Mouse (Mus musculus) forebrain, embryonic 11.5 days (tissue): Measurements from ENCODE around the gene Pigq. TPM values are rescaled to one million over a fixed set of nuclear protein-coding genes. Genes with fewer than 3 reads are reported as not detected.

Source experiments
- ATAC-seq: fragments of 200-750 bp; cut with Nextera tagmentation; replicated peaks from 2 replicates; pipeline ENCODE4 v1.8.0; 2017; ENCODE audit warnings: moderate TSS enrichment; ENCODE audit not compliant: low FRiP score
- DNase-seq: peaks from one replicate; pipeline ENCODE4 v3.0.0-alpha.2; 2017; ENCODE audit warnings: low spot score
- H3K27ac ChIP-seq: fragments of 300-500 bp; sonication (generic); 2 replicates; pipeline ENCODE4 v1.5.1; 2014; ENCODE audit warnings: low read depth, low read length
- H3K27me3 ChIP-seq: fragments of 300-500 bp; sonication (generic); 2 replicates; pipeline ENCODE4 v1.6.1; 2014; ENCODE audit warnings: mild to moderate bottlenecking, low read length, mixed read lengths; ENCODE audit not compliant: control insufficient read depth, insufficient read depth
- H3K36me3 ChIP-seq: fragments of 300-500 bp; sonication (generic); 2 replicates; pipeline ENCODE4 v1.6.1; 2014; ENCODE audit warnings: mild to moderate bottlenecking, low read length, moderate library complexity, mixed read lengths; ENCODE audit not compliant: control insufficient read depth, insufficient read depth
- H3K4me1 ChIP-seq: fragments of 300-500 bp; sonication (generic); replicated peaks from 2 replicates; pipeline ENCODE4 v1.6.1; 2014; ENCODE audit warnings: low read length, mixed read lengths; ENCODE audit not compliant: control insufficient read depth, insufficient read depth
- H3K4me2 ChIP-seq: fragments of 300-500 bp; sonication (generic); 2 replicates; pipeline ENCODE4 v1.6.1; 2014; ENCODE audit warnings: low read depth, mild to moderate bottlenecking, low read length, moderate library complexity, mixed read lengths; ENCODE audit not compliant: severe bottlenecking
- H3K4me3 ChIP-seq: fragments of 300-500 bp; sonication (generic); 2 replicates; pipeline ENCODE4 v1.5.1; 2014; ENCODE audit warnings: low read depth, low read length
- H3K9ac ChIP-seq: fragments of 300-500 bp; sonication (generic); 2 replicates; pipeline ENCODE4 v1.6.1; 2014; ENCODE audit warnings: low read length
- H3K9me3 ChIP-seq: fragments of 300-500 bp; sonication (generic); 2 replicates; pipeline ENCODE4 v1.6.1; 2016; ENCODE audit warnings: low read length, mixed read lengths; ENCODE audit not compliant: control insufficient read depth
- WGBS: fragments of 180-500 bp; shearing (Covaris S2); extraction: QIAGEN DNeasy Blood & Tissue Kit; methylation state at CpG from one replicate; pipeline ENCODE4 v1.1.7; 2014; 5-methylcytosine and 5-hydroxymethylcytosine counted together
- polyA plus RNA-seq: library from polyadenylated mRNA; unstranded; fragments of >200 nt; fragmentation: Nextera tagmentation; extraction: Ambion mirVana; gene quantifications from 2 replicates; pipeline ENCODE4 v1.2.1, GENCODE M21; 2014

The Pigq gene
- polyA plus RNA-seq, 1 experiment from 2014 or later: 65.2 TPM

DNA sequence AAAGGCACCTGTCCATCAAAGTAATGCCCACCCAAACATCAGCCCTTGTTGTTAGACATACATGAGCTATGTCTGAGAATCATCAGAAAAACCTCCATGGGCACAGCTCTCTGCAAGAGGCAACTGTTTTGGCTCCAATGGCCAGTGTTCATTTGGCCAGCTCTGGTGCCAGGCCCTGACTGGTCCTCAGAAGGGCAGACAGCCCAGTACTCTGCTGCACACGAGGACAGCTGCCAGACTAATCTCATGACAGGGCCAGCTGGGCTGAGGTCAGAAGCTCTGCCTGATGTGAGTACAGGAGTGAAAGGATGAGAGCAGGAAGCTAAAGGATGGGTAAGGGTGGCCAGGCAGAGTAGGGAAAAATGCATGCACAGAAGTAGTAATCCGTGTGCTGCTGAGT, 19.4 kb downstream of the Pigq start:
- 78% methylated on average over 2 of the region's 2 CpGs for WGBS

DNA sequence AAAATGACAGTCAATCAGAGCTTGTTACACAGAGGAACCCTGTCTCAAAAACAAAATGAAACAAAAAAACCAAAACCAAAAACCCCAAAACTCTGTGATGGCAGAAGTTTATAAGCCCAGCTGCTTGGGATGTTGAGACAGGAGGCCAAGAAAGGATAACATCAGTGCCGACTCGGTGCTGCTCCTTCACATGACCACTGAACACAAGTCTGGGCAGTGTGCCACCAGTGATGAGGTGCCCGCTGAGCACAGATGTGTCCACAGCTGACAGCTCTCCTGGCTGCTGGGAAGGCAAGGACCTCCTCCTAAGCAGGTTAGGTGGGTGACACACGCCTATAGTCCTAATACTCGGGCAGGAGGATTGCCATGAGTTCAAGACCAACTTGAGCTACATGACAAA, 22.6 kb downstream of the Pigq start:
- 85% methylated on average over 5 of the region's 5 CpGs for WGBS
- Histone ChIP-seq H3K9me3 (no peaks in the 10 kb centered on the region), H3K36me3 (no peaks in the 10 kb centered on the region), H3K4me2 (no peak overlapping the region), H3K27ac (no peak overlapping the region), H3K4me3 (no peak overlapping the region), H3K27me3 (no peaks in the 10 kb centered on the region), H3K9ac (no peak overlapping the region), H3K4me1 (peaks cover 5% of the 10 kb centered on the region)
- no peak for DNase-seq
- no peak for ATAC-seq

More for the DNA sequence above, 19.4 kb downstream of the Pigq start:
- H3K9me3 ChIP-seq: no peaks in the 10 kb centered on the region
- no peak overlapping the region for H3K4me2 ChIP-seq
- ATAC-seq: no peak
- peaks cover 2% of the 10 kb centered on the region; the same call in 1 of the 2 replicates for H3K36me3 ChIP-seq
- H3K4me1 ChIP-seq: no peaks in the 10 kb centered on the region; the same call in 1 of the 2 replicates
- no peak for DNase-seq
- no peak overlapping the region for H3K9ac ChIP-seq
- H3K27ac ChIP-seq: no peak overlapping the region
- H3K27me3 ChIP-seq: no peaks in the 10 kb centered on the region
- no peak overlapping the region for H3K4me3 ChIP-seq

DNA sequence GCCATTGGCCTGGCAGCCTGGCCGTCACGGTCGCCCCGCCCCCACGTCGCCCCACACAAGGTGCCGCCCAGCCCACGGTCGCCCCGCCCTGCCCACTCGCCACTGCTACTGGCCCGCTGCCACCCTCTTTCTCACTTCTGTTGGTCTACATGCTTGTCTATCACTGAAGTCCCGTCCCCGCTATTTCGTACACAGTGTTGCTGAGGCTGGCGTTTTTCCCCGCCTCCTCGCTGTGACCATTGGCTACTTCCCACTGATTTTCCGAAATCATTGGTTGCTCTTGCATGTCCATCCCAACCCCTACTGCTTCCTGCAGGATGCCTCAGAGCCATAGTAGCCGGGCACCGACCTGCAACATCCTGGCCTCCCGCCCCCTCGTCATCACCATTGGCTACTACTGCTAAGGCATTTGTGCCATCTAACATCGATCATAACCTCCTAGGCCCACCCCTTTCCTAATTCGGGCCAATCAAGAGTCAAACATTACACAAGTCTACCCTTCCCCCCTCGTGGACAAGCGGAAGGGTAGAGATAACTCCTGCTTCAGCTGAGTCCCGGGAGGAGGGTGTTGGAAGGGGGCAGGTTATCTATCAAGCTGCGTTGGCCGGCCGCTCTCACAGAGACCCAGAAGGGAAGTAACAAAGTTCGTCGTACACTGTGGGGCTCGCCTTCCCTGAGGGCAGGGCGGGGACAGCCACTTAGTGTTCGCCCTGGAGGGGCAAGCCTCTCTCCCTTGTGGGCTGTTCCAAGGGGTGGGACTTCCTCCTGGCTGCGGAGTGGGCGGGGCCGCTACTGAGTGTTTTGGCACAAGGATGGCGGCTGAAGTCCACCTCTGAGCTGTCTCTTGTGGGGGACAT, 24.7 kb downstream of the Pigq start:
- under 1% methylated on average over 37 of the region's 40 CpGs for WGBS
- ATAC-seq: peak; percentile 98
- Histone ChIP-seq H3K4me3 (peak overlapping the region; percentile 96), H3K4me2 (peak overlapping the region; percentile 85), H3K36me3 (no peaks in the 10 kb centered on the region), H3K9ac (peak overlapping the region; percentile 68), H3K27me3 (no peaks in the 10 kb centered on the region), H3K4me1 (peaks cover 5% of the 10 kb centered on the region), H3K27ac (peak overlapping the region; percentile 86), H3K9me3 (no peaks in the 10 kb centered on the region)
- DNase-seq: peak; percentile 100

DNA sequence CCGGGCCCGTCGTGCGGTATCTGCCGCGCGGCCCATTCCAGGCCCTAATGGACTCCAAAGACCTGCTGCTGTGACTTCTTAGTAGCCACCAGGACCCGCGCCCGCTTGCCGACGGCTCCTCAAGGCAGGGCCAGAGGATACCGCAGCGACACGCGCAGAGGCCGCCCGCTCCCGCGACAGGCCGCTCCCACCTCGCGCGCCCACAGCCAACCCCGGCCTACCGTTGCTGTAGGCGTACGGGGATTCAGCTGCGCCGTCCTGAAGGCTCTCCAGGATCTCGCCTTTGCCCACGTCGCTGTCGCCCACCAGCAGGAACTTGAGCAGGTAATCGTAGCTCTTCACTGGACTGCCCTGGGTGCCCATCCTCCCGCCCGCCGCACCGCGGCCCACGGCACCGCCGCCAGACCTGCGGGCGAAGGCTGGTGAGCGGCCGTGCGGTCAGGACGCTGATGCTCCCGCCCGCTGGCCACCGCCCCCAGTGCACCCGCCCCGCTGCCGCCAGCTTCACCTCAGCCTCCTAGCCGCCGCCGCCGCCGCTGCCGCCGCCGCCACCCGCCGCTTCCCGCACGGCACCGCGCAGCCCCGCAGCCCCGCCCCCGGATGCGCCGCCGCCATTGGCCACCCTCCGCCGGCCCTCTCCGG, 25.5 kb downstream of the Pigq start, which contains the start of gene Rab40c:
Rab40c (minus strand) TSS at position 584 of the 642 bp plus-strand sequence.
- Histone ChIP-seq H3K27me3 (no peaks in the 10 kb centered on the region), H3K9ac (peak within 1 kb of the TSS; percentile 88), H3K4me1 (peaks cover 5% of the 10 kb centered on the region), H3K4me3 (peak within 1 kb of the TSS; percentile 96), H3K27ac (peak within 1 kb of the TSS; percentile 86), H3K9me3 (no peaks in the 10 kb centered on the region), H3K4me2 (peak within 1 kb of the TSS; percentile 92), H3K36me3 (no peaks in the 10 kb centered on the region)
- DNase-seq: peak; percentile 81
- WGBS: under 1% methylated on average over 62 of the region's 78 CpGs
- ATAC-seq: peak; percentile 6; the same call in 1 of the 2 replicates

DNA sequence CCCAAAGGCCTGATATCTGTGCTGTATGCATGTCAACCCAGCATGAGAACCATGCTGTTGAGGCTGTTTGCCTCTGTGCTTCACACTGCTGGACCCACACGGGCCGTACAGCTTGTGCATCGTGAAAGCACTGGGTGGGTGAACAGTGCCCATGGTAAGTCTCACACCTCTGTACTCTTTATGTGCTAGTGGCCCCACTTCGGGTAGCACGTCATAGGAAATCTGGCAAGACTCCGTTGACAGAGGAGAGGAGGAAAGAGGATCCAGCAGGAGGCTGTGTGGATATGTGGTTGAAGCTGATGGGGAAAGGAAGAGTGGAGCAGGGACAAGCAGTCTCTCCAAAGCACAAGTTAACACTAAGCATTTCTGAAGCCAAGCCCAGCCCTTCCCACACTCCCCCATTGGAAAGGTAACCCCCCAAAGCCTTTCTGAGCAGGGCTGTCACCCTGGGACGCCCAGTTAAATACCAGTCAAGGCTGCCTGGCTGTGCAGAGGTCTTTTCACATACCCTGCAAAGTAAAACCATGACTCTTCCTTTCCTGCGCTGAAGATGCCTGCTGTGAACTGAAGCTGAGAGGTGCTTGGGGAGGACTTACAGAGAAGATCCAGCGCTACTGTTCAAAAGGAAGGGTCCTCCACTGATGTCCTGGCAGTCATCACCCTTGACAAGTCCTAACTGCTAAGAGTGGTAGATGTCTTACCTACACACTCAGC, 26.5 kb downstream of the Pigq start:
- Histone ChIP-seq H3K9ac (peak overlapping the region; percentile 88; the same call in 1 of the 2 replicates), H3K4me2 (peak overlapping the region; percentile 92), H3K4me1 (peaks cover 5% of the 10 kb centered on the region), H3K36me3 (no peaks in the 10 kb centered on the region), H3K9me3 (no peaks in the 10 kb centered on the region), H3K27me3 (no peaks in the 10 kb centered on the region), H3K27ac (no peak overlapping the region), H3K4me3 (peak overlapping the region; percentile 96)
- ATAC-seq: no peak
- WGBS: 83% methylated on average over 9 of the region's 9 CpGs
- DNase-seq: no peak

DNA sequence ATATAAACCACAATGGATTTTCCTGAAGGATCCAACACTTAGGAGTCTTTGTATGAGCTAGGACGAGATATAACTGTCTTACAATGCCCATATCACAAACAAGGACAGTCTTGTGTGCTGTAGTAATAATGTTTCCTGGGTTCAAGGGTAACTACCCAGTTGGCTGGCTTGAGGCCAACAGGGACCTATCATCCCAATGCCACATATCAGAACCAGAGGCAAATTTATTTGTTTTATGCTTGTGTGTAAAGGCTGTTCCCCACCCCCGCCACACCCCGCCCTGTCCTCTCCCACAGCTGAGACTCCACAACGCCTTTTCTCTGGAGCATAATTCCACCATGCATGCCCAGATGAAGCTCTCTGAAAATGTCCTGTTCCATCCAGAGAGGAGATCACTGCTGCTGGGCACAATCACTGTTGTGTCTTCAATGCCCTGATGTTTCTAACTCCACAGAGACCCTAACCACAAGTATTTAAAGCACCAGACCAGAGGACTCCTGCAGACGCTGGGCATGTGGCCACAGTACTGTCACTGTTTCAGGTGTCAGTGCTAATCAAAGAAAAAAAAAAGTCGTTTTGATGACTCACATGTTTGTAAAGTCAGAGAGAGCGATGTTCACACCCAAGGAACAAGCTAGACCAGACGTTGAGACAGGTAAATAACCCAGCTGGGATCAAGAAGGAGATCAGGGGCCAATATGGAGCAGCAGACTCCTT, 27.6 kb downstream of the Pigq start:
- Histone ChIP-seq H3K36me3 (no peaks in the 10 kb centered on the region), H3K4me3 (no peak overlapping the region), H3K9ac (no peak overlapping the region), H3K4me2 (no peak overlapping the region), H3K9me3 (no peaks in the 10 kb centered on the region), H3K4me1 (peaks cover 5% of the 10 kb centered on the region), H3K27ac (no peak overlapping the region), H3K27me3 (no peaks in the 10 kb centered on the region)
- no peak for DNase-seq
- WGBS: 91% methylated on average over 8 of the region's 8 CpGs
- no peak for ATAC-seq

DNA sequence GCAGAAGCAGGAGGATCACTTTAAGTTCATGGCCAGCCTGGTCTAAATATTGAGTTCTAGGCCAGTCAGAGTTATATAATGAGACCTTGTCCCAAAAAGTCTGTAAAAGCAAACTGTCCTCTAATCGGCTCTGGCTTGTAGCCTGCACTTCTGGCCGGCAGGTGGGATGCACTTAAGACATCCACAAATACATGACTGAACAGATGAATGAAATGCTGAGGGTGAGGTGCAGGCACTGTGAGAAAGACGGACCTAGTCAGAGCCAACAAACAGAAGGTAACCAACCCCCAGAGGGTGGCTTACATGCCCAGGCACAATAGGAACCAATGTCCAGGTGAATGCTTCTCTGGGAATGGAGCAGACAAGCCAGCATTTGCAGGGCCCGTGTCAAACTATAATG, 30.4 kb downstream of the Pigq start:
- H3K9me3 ChIP-seq: no peaks in the 10 kb centered on the region
- no peak for DNase-seq
- no peaks in the 10 kb centered on the region for H3K36me3 ChIP-seq
- no peak overlapping the region for H3K27ac ChIP-seq
- 84% methylated on average over 4 of the region's 4 CpGs for WGBS
- ATAC-seq: no peak
- no peak overlapping the region for H3K4me3 ChIP-seq
- H3K4me2 ChIP-seq: no peak overlapping the region
- peaks cover 5% of the 10 kb centered on the region for H3K4me1 ChIP-seq
- no peaks in the 10 kb centered on the region for H3K27me3 ChIP-seq
- no peak overlapping the region for H3K9ac ChIP-seq

DNA sequence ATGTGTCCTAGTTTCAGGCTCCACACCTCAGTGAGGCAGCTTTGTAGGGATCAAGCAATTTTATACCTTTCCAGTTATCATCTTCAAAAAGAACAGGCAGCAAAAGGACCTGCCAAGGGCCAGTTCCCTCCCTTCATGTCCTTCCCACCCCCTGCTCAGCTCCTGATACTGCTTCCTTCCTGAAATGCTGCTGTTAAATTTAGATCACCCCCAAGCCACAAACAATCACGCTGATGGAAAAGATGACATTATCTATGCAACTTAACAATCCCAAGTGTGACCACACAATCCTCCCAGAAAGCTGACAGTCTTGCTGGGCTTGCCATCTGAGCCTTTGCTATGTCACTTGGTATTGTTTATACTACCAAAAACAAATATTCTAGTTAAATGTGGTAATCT, 30.9 kb downstream of the Pigq start:
- peaks cover 5% of the 10 kb centered on the region for H3K4me1 ChIP-seq
- no peak overlapping the region for H3K9ac ChIP-seq
- DNase-seq (no peak), ATAC-seq (no peak)
- H3K27ac ChIP-seq: no peak overlapping the region
- H3K4me2 ChIP-seq: no peak overlapping the region
- no peaks in the 10 kb centered on the region for H3K36me3 ChIP-seq
- 77% methylated on average over 1 of the region's 1 CpGs for WGBS
- no peak overlapping the region for H3K4me3 ChIP-seq
- H3K9me3 ChIP-seq: no peaks in the 10 kb centered on the region
- no peaks in the 10 kb centered on the region for H3K27me3 ChIP-seq
